Mouse (Mus musculus) cerebellum, adult 2 months (tissue): ENCODE data around the gene Mafg.

Source experiments
- CTCF ChIP-seq: fragments of 200-500 bp; IDR thresholded peaks from 2 replicates; pipeline ENCODE4 v1.5.1; 2011; ENCODE audit warnings: low read depth, mild to moderate bottlenecking, control low read depth, low read length, moderate library complexity, borderline replicate concordance; ENCODE audit not compliant: insufficient read depth
- POLR2A ChIP-seq: fragments of 200-500 bp; IDR thresholded peaks from 2 replicates; pipeline ENCODE4 v1.6.1; 2011; ENCODE audit warnings: low read length, control low read depth, borderline replicate concordance; ENCODE audit not compliant: insufficient read depth

DNA sequence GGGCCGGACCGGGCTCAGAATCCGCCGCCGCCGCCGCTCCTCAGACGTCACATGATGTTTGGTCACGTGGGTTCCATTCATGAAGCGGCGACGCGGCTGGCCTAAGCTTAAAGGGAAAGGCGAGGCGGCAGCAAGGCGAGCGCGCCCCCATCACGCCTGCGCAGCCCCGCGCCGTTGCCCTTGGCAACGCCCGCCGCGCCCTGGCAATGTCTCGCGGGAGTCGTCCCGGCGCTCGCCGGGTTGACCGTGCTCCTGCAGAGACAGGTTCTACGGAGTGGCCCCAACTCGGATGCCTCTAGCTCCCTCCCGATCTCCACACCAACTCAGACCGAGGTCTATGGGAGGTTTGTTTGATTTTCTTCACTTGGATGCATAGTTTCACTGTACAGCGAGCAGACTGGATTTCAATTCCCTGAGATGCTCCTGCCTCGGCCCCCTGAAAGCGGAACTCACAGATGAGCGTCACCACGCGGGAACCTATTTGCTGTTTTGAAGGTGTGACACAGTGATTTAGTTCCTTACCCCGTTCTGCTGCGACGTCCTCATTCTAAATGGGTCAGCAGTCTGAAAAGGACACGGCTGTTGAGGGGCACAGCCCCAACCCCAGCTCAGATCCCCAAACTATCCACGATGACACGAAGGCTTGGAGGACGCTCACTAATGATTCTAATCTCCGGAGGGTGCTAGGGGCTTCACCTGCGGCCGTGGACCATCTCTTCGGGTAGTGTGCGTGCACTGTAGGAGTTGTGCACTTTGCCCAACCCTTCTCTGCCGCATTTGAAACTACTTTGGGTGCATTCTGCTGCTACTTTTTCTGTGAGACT lies at the start of gene Mafg:
- TF ChIP-seq POLR2A (no peak), CTCF (no peak)
